Mouse (Mus musculus): ENCODE results near the gene Gm10190. TPM values are rescaled to one million over a fixed set of nuclear protein-coding genes. Genes with fewer than 3 reads are reported as not detected.

The Gm10190 gene
- polyA plus RNA-seq, 1 experiment from 2014 or later, result not detected

DNA sequence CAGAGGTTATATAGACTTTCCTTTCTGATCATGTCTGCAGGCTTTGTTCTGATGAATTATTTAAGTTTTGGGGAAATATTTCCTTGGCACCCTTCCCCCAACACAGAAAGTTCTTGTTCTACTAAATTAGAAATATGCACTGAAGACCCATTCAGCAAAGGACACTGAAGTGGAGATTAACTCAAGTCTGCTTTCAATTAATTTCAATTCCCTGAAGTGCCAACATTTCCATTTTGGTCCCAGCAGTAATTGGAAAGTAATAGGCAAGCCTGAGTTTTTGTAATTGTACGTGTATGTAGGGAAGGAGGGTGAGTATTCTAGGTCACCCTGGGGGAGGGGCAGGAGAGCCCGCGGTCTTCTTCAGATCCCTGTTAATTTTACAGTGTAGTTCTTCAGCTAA lies 46.9 kb downstream of the Gm10190 start:
- H3K4me2 ChIP-seq, result no peak overlapping the region
- H3K9me3 ChIP-seq (replicated peaks; ENCODE audit: control insufficient read depth, low read length), result no peaks in the 10 kb centered on the region
- H3K9ac ChIP-seq (ENCODE audit: low read depth, low read length), result no peak overlapping the region
- no peaks in the 10 kb centered on the region for H3K36me3 ChIP-seq (ENCODE audit: control insufficient read depth, insufficient read depth, low read length)
- 77% methylated on average over 3 of the region's 3 CpGs for WGBS (ENCODE audit: insufficient replicate concordance)
- ATAC-seq (replicated peaks; ENCODE audit: insufficient number of reproducible peaks, low FRiP score, low TSS enrichment), result no peak
- H3K4me1 ChIP-seq (ENCODE audit: control insufficient read depth, insufficient read depth, low read length), result peaks cover 6% of the 10 kb centered on the region; the same call in 1 of the 2 replicates
- H3K27ac ChIP-seq (ENCODE audit: low read depth, low read length), result no peak overlapping the region
- no peak overlapping the region for H3K4me3 ChIP-seq (ENCODE audit: low read depth, low read length)
- H3K27me3 ChIP-seq (ENCODE audit: control insufficient read depth, insufficient read depth, low read length), result no peaks in the 10 kb centered on the region

DNA sequence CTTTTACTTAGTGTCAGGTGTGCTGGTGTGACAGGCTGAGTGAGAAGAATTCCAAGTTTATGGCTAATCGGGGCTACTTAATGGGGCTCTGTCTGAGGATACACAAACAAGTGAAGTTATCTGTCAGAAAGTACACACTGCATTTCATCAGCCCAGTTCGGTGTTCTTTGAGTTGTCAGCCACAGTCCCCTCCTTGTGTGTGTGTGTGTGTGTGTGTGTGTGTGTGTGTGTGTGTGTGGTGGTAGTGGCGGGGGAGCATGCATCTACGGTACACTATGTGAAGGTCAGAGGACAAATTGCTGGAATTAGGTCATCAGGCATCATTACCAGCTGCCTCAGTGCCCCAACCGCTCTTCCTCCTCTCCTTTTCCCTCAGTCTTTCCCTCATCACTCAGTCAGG lies 47.9 kb downstream of the Gm10190 start:
- H3K4me3 ChIP-seq (ENCODE audit: low read depth, low read length), result no peak overlapping the region
- no peak for ATAC-seq (replicated peaks; ENCODE audit: insufficient number of reproducible peaks, low FRiP score, low TSS enrichment)
- no peaks in the 10 kb centered on the region for H3K9me3 ChIP-seq (replicated peaks; ENCODE audit: control insufficient read depth, low read length)
- H3K4me1 ChIP-seq (ENCODE audit: control insufficient read depth, insufficient read depth, low read length), result peaks cover 6% of the 10 kb centered on the region; the same call in 1 of the 2 replicates
- H3K27ac ChIP-seq (ENCODE audit: low read depth, low read length), result no peak overlapping the region
- no peaks in the 10 kb centered on the region for H3K36me3 ChIP-seq (ENCODE audit: control insufficient read depth, insufficient read depth, low read length)
- no peak overlapping the region for H3K9ac ChIP-seq (ENCODE audit: low read depth, low read length)
- no peak overlapping the region for H3K4me2 ChIP-seq
- whole genome bisulfite sequencing (ENCODE audit: insufficient replicate concordance), result 80% methylated on average over 5 of the region's 5 CpGs
- H3K27me3 ChIP-seq (ENCODE audit: control insufficient read depth, insufficient read depth, low read length), result no peaks in the 10 kb centered on the region

DNA sequence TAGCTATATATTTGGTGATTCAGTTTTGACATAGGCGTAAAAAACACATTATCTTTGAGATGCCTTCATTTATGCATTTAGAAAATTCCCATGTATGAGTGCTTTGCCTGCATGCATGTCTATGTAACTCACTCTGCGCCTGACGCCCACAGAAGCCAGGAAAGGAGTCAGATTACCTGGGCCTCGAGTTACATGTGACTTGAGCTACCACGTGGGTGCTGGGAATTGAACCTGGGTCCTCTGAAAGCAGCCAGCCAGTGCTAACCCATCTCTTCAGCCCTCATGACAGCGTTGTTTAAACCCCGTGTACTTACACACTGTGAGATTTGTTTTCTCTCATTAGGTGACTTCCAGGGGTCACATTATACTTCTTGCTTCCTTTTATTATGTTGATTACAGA lies 48.8 kb downstream of the Gm10190 start:
- H3K4me1 ChIP-seq (ENCODE audit: control insufficient read depth, insufficient read depth, low read length), result peaks cover 6% of the 10 kb centered on the region; the same call in 1 of the 2 replicates
- no peak overlapping the region for H3K4me3 ChIP-seq (ENCODE audit: low read depth, low read length)
- H3K36me3 ChIP-seq (ENCODE audit: control insufficient read depth, insufficient read depth, low read length), result no peaks in the 10 kb centered on the region
- no peaks in the 10 kb centered on the region for H3K9me3 ChIP-seq (replicated peaks; ENCODE audit: control insufficient read depth, low read length)
- WGBS (ENCODE audit: insufficient replicate concordance), result 76% methylated on average over 7 of the region's 7 CpGs
- H3K4me2 ChIP-seq, result no peak overlapping the region
- no peak for ATAC-seq (replicated peaks; ENCODE audit: insufficient number of reproducible peaks, low FRiP score, low TSS enrichment)
- no peak overlapping the region for H3K9ac ChIP-seq (ENCODE audit: low read depth, low read length)
- no peak overlapping the region for H3K27ac ChIP-seq (ENCODE audit: low read depth, low read length)
- no peaks in the 10 kb centered on the region for H3K27me3 ChIP-seq (ENCODE audit: control insufficient read depth, insufficient read depth, low read length)

DNA sequence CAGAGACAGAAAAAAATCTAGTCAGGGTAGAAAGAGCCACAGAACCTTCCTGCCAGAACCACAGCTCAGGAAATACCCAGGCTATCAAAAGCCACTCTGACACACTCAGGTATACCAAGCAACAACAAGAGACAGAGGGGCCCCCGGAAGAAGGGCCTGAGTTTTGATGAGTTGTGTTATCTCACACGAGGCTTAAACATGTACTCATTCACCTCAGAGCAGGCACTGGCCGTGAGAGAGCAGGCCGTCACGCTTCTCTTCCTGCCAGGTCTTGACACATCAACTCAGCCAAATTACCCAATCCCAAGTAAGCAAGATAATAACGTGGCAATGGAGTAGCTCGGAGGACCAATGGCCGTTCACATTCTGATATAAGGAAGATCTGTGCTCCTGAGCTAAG lies 49.7 kb downstream of the Gm10190 start:
- no peak for ATAC-seq (replicated peaks; ENCODE audit: insufficient number of reproducible peaks, low FRiP score, low TSS enrichment)

More for the DNA sequence above, 49.7 kb downstream of the Gm10190 start:
- H3K4me2 ChIP-seq, result no peak overlapping the region
- no peaks in the 10 kb centered on the region for H3K36me3 ChIP-seq (ENCODE audit: control insufficient read depth, insufficient read depth, low read length)
- no peaks in the 10 kb centered on the region for H3K27me3 ChIP-seq (ENCODE audit: control insufficient read depth, insufficient read depth, low read length)
- no peak overlapping the region for H3K9ac ChIP-seq (ENCODE audit: low read depth, low read length)
- no peak overlapping the region for H3K27ac ChIP-seq (ENCODE audit: low read depth, low read length)
- WGBS (ENCODE audit: insufficient replicate concordance), result 61% methylated on average over 8 of the region's 8 CpGs
- H3K9me3 ChIP-seq (replicated peaks; ENCODE audit: control insufficient read depth, low read length), result no peaks in the 10 kb centered on the region
- peaks cover 6% of the 10 kb centered on the region; the same call in 1 of the 2 replicates for H3K4me1 ChIP-seq (ENCODE audit: control insufficient read depth, insufficient read depth, low read length)
- no peak overlapping the region for H3K4me3 ChIP-seq (ENCODE audit: low read depth, low read length)

Other genes starting within 250 kb of the Gm10190 start
- gene Galm, start 246.1 kb downstream of the Gm10190 start, polyA plus RNA-seq (2014; fragmentation: Nextera tagmentation; extraction: Ambion mirVana), result 7.5 and 9.4 TPM in 2 replicates
- 383 and 398 TPM in 2 replicates for gene Srsf7, start 166.2 kb downstream of the Gm10190 start, polyA plus RNA-seq (2014; fragmentation: Nextera tagmentation; extraction: Ambion mirVana)
- gene Ttc39d, start 166.1 kb downstream of the Gm10190 start, polyA plus RNA-seq (2014; fragmentation: Nextera tagmentation; extraction: Ambion mirVana), result 0.24 TPM in 1 of 2 replicates, not detected in the other
- 32.0 and 35.1 TPM in 2 replicates for gene Gemin6, start 149.1 kb downstream of the Gm10190 start, polyA plus RNA-seq (2014; fragmentation: Nextera tagmentation; extraction: Ambion mirVana)
- 18.9 TPM in 2 replicates for gene Morn2, start 83.3 kb downstream of the Gm10190 start, polyA plus RNA-seq (2014; fragmentation: Nextera tagmentation; extraction: Ambion mirVana)
- 10.6 and 11.0 TPM in 2 replicates for gene Dhx57, start 83.1 kb downstream of the Gm10190 start, polyA plus RNA-seq (2014; fragmentation: Nextera tagmentation; extraction: Ambion mirVana)
- gene Arhgef33, start 66.1 kb downstream of the Gm10190 start, polyA plus RNA-seq (2014; fragmentation: Nextera tagmentation; extraction: Ambion mirVana), result 0.54 and 0.92 TPM in 2 replicates
- 4.9 and 5.5 TPM in 2 replicates for gene Sos1, start 106.9 kb upstream of the Gm10190 start, polyA plus RNA-seq (2014; fragmentation: Nextera tagmentation; extraction: Ambion mirVana)
- gene Cdkl4, start 204.3 kb upstream of the Gm10190 start, polyA plus RNA-seq (2014; fragmentation: Nextera tagmentation; extraction: Ambion mirVana), result 0.11 TPM in 1 of 2 replicates, not detected in the other

All from heart, embryonic 11.5 days (tissue).